Mouse (Mus musculus) heart, adult 2 months (tissue): ENCODE data around the gene Magi2.

ENCODE experiments used
- CTCF ChIP-seq: fragments of 200-600 bp; IDR thresholded peaks from 2 replicates; pipeline ENCODE4 v1.8.1; 2022; ENCODE audit warnings: antibody characterized with exemption, mild to moderate bottlenecking, moderate library complexity
- POLR2A ChIP-seq: fragments of 200-500 bp; IDR thresholded peaks from 2 replicates; pipeline ENCODE4 v1.6.1; 2011; ENCODE audit warnings: mild to moderate bottlenecking, low read depth, low read length, control low read depth; ENCODE audit not compliant: insufficient read depth

GRCm38 (mm10) chr5:19982031-19982430 lies 755.2 kb downstream of the Magi2 start:
- no peak for TF ChIP-seq CTCF
- TF ChIP-seq POLR2A = no peak
